Mouse (Mus musculus) midbrain, embryonic 11.5 days (tissue): ENCODE measurements at regions not wholly inside any gene's neighbourhood (a gene's known extent, or its start where the extent isn't known, plus 50 kb on each side); places are given as distances from the start of the nearest gene placed in this dataset.
"Not testable (repeated sequence)": the region's sequence is repeated elsewhere in the genome, so short reads cannot be mapped to it uniquely, and the experiment has no call there.

Experiments used
- ATAC-seq: fragments of 200-750 bp; cut with Nextera tagmentation; 2 replicates; pipeline ENCODE4 v1.8.0; 2017; ENCODE audit warnings: moderate TSS enrichment, moderate library complexity; ENCODE audit not compliant: low FRiP score
- DNase-seq: peaks from one replicate; pipeline ENCODE4 v3.0.0; 2015; ENCODE audit warnings: low spot score; ENCODE audit errors: missing footprints
- H3K27ac ChIP-seq: fragments of 300-500 bp; sonication (generic); 2 replicates; pipeline ENCODE4 v1.5.1; 2014; ENCODE audit warnings: low read depth, low read length
- H3K27me3 ChIP-seq: fragments of 300-500 bp; sonication (generic); 2 replicates; pipeline ENCODE4 v1.6.1; 2014; ENCODE audit warnings: mild to moderate bottlenecking, low read length, moderate library complexity, mixed read lengths; ENCODE audit not compliant: control insufficient read depth, insufficient read depth
- H3K36me3 ChIP-seq: fragments of 300-500 bp; sonication (generic); 2 replicates; pipeline ENCODE4 v1.6.1; 2014; ENCODE audit warnings: mild to moderate bottlenecking, low read length, moderate library complexity, mixed read lengths; ENCODE audit not compliant: control insufficient read depth, insufficient read depth
- H3K4me1 ChIP-seq: fragments of 300-500 bp; sonication (generic); 2 replicates; pipeline ENCODE4 v1.6.1; 2014; ENCODE audit warnings: low read length; ENCODE audit not compliant: control insufficient read depth, insufficient read depth
- H3K4me2 ChIP-seq: fragments of 300-500 bp; sonication (generic); 2 replicates; pipeline ENCODE4 v1.6.1; 2014; ENCODE audit warnings: mild to moderate bottlenecking, moderate library complexity
- H3K4me3 ChIP-seq: fragments of 300-500 bp; sonication (generic); 2 replicates; pipeline ENCODE4 v1.5.1; 2014; ENCODE audit warnings: low read depth, low read length
- H3K9ac ChIP-seq: fragments of 300-500 bp; sonication (generic); 2 replicates; pipeline ENCODE4 v1.6.1; 2014; ENCODE audit warnings: low read length
- H3K9me3 ChIP-seq: fragments of 300-500 bp; sonication (generic); 2 replicates; pipeline ENCODE4 v1.6.1; 2016; ENCODE audit warnings: low read length; ENCODE audit not compliant: control insufficient read depth
- WGBS: fragments of 180-500 bp; shearing (Covaris S2); extraction: QIAGEN DNeasy Blood & Tissue Kit; methylation state at CpG from one replicate; pipeline ENCODE4 v1.1.7; 2014; 5-methylcytosine and 5-hydroxymethylcytosine counted together

DNA sequence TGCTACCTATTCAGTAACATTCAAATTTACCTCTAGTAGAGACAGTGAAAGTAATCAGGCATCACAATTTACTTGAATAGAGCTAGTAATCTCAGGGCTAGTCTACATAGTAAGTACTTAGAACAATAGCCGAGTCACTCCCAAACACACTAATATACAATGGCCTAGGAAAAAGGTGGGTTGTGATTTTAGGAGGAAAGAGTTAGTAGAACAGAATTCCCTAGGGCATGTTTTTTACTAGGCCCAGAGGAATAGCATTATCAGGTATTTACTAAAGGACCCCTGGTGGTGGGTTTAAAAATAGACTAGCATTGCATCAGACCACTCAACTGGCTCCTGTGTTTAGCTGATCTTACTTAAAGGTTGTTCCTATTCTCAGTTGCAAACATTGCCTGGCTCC, 535.8 kb downstream of the Mat2b start:
- not testable (repeated sequence) for H3K9ac ChIP-seq, H3K27me3 ChIP-seq, H3K4me2 ChIP-seq, DNase-seq, H3K27ac ChIP-seq, H3K9me3 ChIP-seq, H3K4me1 ChIP-seq, ATAC-seq, H3K4me3 ChIP-seq, H3K36me3 ChIP-seq
- WGBS, result 94% methylated on average over 1 of the region's 1 CpGs

GRCm38 (mm10) chr11:40149312-40149711, 545.7 kb downstream of the Mat2b start:
- H3K27me3 ChIP-seq, result no peaks in the 10 kb centered on the region
- H3K9ac ChIP-seq, result no peak overlapping the region
- ATAC-seq, result no peak
- no peak overlapping the region for H3K4me3 ChIP-seq
- H3K36me3 ChIP-seq, result no peaks in the 10 kb centered on the region
- H3K27ac ChIP-seq, result no peak overlapping the region
- no peaks in the 10 kb centered on the region for H3K4me1 ChIP-seq
- peak; percentile 93 for DNase-seq
- no peaks in the 10 kb centered on the region for H3K9me3 ChIP-seq
- no peak overlapping the region for H3K4me2 ChIP-seq
- 31% methylated on average over 4 of the region's 4 CpGs for WGBS

DNA sequence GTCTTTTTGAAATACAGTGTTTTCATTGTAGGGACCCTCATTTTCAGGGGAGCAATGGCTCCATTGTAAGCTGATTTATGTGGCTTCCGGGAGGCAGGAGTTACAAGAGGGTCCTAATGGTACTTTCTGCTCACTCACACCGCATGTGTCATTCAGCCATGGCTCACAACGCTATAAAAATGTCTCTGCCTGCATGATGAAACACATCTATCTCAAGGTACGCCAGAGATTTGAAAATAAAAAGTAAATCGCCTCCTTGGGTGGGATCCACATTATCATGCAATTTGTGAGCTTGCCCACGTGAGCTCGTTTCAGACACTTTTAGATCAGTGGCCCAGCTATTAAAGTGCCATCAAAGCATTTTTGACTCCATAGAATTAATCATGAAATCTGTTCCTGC, 557.2 kb downstream of the Mat2b start:
- Histone ChIP-seq H3K27me3 (no peaks in the 10 kb centered on the region), H3K4me2 (no peak overlapping the region), H3K36me3 (no peaks in the 10 kb centered on the region), H3K9me3 (no peaks in the 10 kb centered on the region), H3K27ac (no peak overlapping the region), H3K9ac (no peak overlapping the region), H3K4me1 (no peaks in the 10 kb centered on the region), H3K4me3 (no peak overlapping the region)
- 88% methylated on average over 7 of the region's 7 CpGs for WGBS
- DNase-seq (no peak), ATAC-seq (no peak)

DNA sequence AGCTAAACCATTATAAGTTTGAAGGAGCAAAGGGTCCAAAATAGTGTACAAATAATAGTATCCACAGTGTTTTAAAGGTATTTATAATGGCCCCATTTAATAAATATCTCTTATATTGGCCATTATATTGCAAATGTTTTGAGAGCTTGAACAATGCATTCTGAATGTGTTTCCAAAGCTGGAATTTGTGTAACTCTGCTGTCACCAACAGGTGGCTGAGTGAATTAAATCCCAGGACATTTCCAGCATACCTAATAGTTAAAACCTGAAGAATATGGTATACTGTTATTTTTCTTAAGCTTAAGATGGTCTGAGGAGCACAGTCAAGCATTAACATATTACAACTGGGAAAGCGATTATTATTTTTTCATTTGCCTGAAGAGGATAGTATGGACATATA, 592.4 kb downstream of the Mat2b start:
- no peaks in the 10 kb centered on the region for H3K27me3 ChIP-seq
- no peak overlapping the region for H3K4me2 ChIP-seq
- H3K36me3 ChIP-seq, result no peaks in the 10 kb centered on the region
- DNase-seq, result no peak
- no peak for ATAC-seq
- 88% methylated on average over 1 of the region's 1 CpGs for WGBS
- H3K9ac ChIP-seq, result no peak overlapping the region
- no peaks in the 10 kb centered on the region for H3K9me3 ChIP-seq
- no peak overlapping the region for H3K4me3 ChIP-seq
- H3K4me1 ChIP-seq, result no peaks in the 10 kb centered on the region
- H3K27ac ChIP-seq, result no peak overlapping the region

- H3K9ac ChIP-seq, result no peak overlapping the region
Observed at GRCm38 (mm10) chr11:40074317-40074716, 620.7 kb downstream of the Mat2b start.

GRCm38 (mm10) chr11:40050503-40050902, 644.5 kb downstream of the Mat2b start:
- no peaks in the 10 kb centered on the region for H3K4me1 ChIP-seq

More at GRCm38 (mm10) chr11:40074317-40074716, 620.7 kb downstream of the Mat2b start:
- no peak for DNase-seq
- WGBS, result 90% methylated on average over 2 of the region's 2 CpGs
- H3K27me3 ChIP-seq, result no peaks in the 10 kb centered on the region
- no peak overlapping the region for H3K4me3 ChIP-seq
- H3K36me3 ChIP-seq, result no peaks in the 10 kb centered on the region
- H3K9me3 ChIP-seq, result no peaks in the 10 kb centered on the region
- no peak overlapping the region for H3K27ac ChIP-seq
- no peak overlapping the region for H3K4me2 ChIP-seq
- no peaks in the 10 kb centered on the region for H3K4me1 ChIP-seq
- no peak for ATAC-seq

DNA sequence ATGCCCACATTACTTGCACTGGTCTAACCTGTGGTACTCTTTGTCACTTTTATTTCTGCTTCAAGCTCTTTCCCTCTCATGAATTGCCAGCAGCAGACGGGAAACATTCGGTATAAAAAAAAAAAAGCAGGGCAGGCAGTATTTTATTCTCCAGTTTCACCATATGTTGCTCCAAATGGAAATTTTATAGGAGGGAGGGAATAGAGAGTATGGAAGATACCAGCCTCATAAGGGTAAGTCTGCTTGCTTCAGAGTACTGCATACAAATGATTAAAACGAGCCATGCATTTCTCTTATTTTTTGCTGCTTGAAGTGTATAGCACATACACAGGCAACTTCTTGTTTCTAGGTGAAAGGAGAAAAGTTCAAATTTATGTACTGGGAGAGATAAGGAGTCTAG, 667.5 kb downstream of the Mat2b start:
- Histone ChIP-seq H3K9me3 (no peaks in the 10 kb centered on the region), H3K9ac (no peak overlapping the region), H3K4me1 (no peaks in the 10 kb centered on the region), H3K4me3 (no peak overlapping the region), H3K36me3 (no peaks in the 10 kb centered on the region), H3K4me2 (no peak overlapping the region), H3K27ac (no peak overlapping the region), H3K27me3 (no peaks in the 10 kb centered on the region)
- WGBS, result 87% methylated on average over 3 of the region's 3 CpGs
- DNase-seq (no peak), ATAC-seq (no peak)

More at GRCm38 (mm10) chr11:40050503-40050902, 644.5 kb downstream of the Mat2b start:
- no peak overlapping the region for H3K4me2 ChIP-seq
- no peak overlapping the region for H3K9ac ChIP-seq
- H3K36me3 ChIP-seq, result no peaks in the 10 kb centered on the region
- no peak overlapping the region for H3K4me3 ChIP-seq
- no peak overlapping the region for H3K27ac ChIP-seq
- H3K9me3 ChIP-seq, result no peaks in the 10 kb centered on the region
- 60% methylated on average over 1 of the region's 1 CpGs for WGBS
- no peak for DNase-seq
- no peak for ATAC-seq
- H3K27me3 ChIP-seq, result no peaks in the 10 kb centered on the region

GRCm38 (mm10) chr11:39999483-39999882, 695.5 kb downstream of the Mat2b start:
- Histone ChIP-seq H3K9ac (no peak overlapping the region), H3K4me1 (no peaks in the 10 kb centered on the region), H3K27ac (no peak overlapping the region), H3K9me3 (no peaks in the 10 kb centered on the region), H3K4me2 (no peak overlapping the region), H3K36me3 (no peaks in the 10 kb centered on the region), H3K4me3 (no peak overlapping the region), H3K27me3 (no peaks in the 10 kb centered on the region)
- WGBS, result 64% methylated on average over 2 of the region's 2 CpGs
- ATAC-seq, result no peak
- no peak for DNase-seq

DNA sequence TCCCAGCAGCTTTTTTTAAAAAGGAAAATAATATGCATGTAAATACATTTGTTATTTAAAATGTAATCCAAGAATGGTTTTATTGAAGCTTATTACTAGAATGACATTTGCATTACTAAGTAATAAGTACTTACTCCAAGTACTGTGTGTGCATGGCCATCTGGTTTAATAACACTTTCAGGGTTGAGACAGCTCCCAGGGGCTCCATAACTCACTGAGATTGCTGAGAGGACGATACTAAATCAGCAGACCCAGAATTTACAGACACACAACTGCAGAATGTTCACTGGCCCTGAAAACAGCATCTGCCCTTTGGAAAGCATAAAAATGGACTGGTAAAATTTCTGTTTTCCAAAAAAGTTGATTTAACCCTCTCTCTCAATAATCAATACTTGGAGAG, 696.4 kb downstream of the Mat2b start:
- H3K4me1 ChIP-seq, result no peaks in the 10 kb centered on the region
- no peak overlapping the region for H3K27ac ChIP-seq
- H3K9me3 ChIP-seq, result no peaks in the 10 kb centered on the region
- WGBS, result 65% methylated on average over 1 of the region's 1 CpGs
- DNase-seq (no peak), ATAC-seq (no peak)
- H3K36me3 ChIP-seq, result no peaks in the 10 kb centered on the region
- H3K27me3 ChIP-seq, result no peaks in the 10 kb centered on the region
- H3K4me2 ChIP-seq, result no peak overlapping the region
- no peak overlapping the region for H3K4me3 ChIP-seq
- no peak overlapping the region for H3K9ac ChIP-seq

- H3K4me2 ChIP-seq, result no peak overlapping the region
- no peaks in the 10 kb centered on the region for H3K36me3 ChIP-seq
- no peaks in the 10 kb centered on the region for H3K9me3 ChIP-seq
- no peak for ATAC-seq
- H3K4me3 ChIP-seq, result no peak overlapping the region
- 84% methylated on average over 4 of the region's 4 CpGs for WGBS
- H3K27ac ChIP-seq, result no peak overlapping the region
- DNase-seq, result no peak
- H3K9ac ChIP-seq, result no peak overlapping the region
- H3K4me1 ChIP-seq, result no peaks in the 10 kb centered on the region
- no peaks in the 10 kb centered on the region for H3K27me3 ChIP-seq
Observed at GRCm38 (mm10) chr11:39972585-39972984, 722.4 kb downstream of the Mat2b start.
